Mouse (Mus musculus) common myeloid progenitor, adult 5-6 weeks (primary cell): ENCODE data around the gene Fmo4. TPM values are rescaled to one million over a fixed set of nuclear protein-coding genes. Genes with fewer than 3 reads are reported as not detected.

Source experiments
- ATAC-seq: replicated peaks from 2 replicates; pipeline ENCODE4 v1.8.0; 2016; ENCODE audit warnings: low read depth, mild to moderate bottlenecking, moderate TSS enrichment, inconsistent platforms; ENCODE audit not compliant: poor library complexity, severe bottlenecking
- total RNA-seq: library from RNA; stranded (forward); fragments of 200-1000, 187-1606 nt; gene quantifications from 2 replicates; pipeline ENCODE4 v1.2.3, GENCODE M21; 2017

The Fmo4 gene
- total RNA-seq, result not detected in 2 replicates

- ATAC-seq, result no peak
These were observed at the start of gene Fmo4 for GRCm38 (mm10) chr1:162813836-162814156. Gene Fmo4, minus strand, starts transcription at chr1:162813972.

DNA sequence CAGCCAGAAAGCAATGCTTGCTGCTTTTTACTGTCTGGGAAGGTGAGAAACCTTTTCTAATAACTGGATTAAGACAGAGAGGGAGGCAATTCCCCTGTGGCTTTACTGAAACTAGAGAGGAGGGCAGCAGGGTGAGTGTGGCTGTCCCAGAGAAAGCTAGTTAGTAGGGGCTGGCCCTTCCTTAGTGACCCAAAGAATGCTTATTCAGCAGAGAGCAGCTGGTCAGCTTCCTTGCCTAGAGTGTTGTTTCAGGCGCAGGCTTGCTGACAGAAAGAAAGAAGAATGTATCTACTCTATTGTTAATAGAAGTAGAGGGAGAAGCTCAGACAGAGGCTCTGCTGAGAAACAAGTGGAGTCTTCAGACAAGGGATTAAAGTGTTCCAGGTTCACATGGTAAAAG lies 48.6 kb upstream of the Fmo4 start:
- no peak for ATAC-seq

- no peak for ATAC-seq
These were observed 46.3 kb upstream of the Fmo4 start for GRCm38 (mm10) chr1:162859996-162860605.

- no peak for ATAC-seq
These were observed 45.8 kb upstream of the Fmo4 start for GRCm38 (mm10) chr1:162859545-162859976.

- ATAC-seq, result no peak
These were observed 45.0 kb upstream of the Fmo4 start for GRCm38 (mm10) chr1:162858748-162859130.

DNA sequence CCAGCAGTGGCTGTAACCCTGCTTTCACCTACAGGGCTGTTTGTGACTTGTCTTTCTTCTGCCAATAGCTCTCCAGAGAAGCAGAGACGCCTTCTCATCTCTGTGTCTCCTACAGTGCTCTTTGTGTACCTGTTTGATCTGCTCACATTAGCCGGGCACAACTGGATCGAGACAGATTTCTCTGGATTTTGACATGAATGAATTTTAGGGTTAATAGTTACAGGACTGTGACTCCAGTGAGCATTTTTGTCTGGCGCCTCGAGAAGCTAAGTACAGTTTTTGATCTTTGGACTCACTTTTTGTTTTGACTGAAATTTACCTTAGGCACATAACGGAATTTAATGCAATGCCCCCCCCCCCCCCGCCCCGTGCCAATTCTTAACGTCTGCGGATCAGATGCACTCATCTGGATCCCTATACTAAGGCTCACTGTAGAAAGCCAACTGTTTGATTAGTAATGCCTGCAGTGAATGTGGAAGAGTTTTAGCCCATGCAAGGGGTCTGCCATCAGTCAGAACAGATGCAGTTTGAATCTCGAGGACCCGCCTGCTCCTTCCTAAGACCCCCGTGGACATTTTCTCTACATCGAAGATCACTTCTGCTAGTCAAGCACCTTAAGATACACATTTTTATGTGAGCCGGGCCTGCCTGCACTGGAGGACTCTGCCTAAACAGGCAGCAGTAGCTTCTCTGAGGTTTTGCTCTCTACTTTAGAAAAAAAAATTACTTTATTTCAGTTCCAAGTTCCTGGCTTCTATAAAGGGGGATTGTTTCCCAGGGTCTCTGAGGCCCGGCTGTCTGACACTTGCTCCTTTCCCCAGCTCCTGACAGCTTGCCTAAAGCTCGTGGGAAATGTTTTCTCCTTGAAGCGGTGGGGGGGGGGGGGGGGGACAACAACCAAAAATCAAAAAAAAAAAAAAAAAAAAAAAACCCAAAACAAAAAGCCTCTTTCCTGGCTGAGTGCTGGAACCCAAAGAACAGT lies 44.3 kb upstream of the Fmo4 start:
- ATAC-seq, result no peak

- ATAC-seq, result no peak
These were observed 40.2 kb upstream of the Fmo4 start for GRCm38 (mm10) chr1:162853812-162854482.

DNA sequence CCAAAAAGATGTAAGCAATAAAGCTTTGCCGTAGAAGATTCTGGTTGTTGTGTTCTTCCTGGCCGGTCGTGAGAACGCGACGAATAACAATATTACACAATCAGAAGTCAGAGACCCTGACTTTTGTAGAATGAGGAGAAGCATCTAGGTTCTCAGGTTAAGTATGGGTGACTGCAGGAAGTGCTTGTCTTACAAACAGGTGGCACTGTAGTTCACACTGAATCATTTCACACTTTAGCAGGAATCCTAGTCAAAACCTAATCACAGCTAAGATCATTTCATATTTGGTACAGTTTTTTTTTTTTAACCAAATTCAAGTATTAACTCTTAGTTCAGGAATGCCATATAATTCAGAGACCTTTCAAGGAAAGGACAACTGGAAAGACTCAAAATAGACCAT lies 33.8 kb upstream of the Fmo4 start:
- ATAC-seq, result no peak

DNA sequence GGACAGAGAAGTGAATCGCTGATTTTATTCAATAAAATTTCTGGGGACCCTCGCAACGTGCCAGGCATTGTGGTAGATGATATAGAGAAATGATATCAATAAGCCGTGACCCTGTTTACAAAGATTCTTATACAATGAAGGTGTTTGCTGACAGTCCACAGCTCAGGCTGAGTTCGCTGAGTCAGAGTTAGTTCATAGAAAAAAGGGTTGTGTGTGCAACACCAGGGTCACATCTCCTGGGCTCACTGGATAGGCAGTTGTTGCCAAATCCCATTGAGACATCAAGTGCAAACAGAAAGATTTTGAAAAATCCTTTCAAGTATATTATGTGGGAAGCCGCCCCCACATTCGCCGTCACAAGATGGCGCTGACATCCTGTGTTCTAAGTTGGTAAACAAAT lies 26.4 kb upstream of the Fmo4 start:
- ATAC-seq, result no peak

- no peak for ATAC-seq
These were observed 25.2 kb upstream of the Fmo4 start for GRCm38 (mm10) chr1:162838976-162839375.

- no peak for ATAC-seq
These were observed 20.6 kb upstream of the Fmo4 start for GRCm38 (mm10) chr1:162834342-162834741.

DNA sequence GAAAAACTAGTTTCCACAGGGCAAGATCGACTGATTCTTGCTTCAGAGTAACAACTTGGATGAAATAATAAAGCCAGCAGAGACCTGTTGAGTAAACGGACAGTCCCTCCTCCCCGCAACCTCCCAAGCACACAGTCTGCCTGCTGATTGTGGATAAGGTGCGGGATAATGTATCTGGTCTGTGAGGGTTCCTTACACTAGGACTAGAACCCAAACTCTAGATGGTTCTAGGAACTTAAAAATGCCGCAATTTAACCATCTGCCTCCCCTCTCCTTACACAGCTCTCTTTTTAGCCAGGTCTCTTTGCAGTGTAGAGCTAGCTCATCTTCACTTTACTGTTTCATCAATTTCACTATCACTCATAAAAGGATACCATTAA lies 18.8 kb upstream of the Fmo4 start:
- no peak for ATAC-seq

DNA sequence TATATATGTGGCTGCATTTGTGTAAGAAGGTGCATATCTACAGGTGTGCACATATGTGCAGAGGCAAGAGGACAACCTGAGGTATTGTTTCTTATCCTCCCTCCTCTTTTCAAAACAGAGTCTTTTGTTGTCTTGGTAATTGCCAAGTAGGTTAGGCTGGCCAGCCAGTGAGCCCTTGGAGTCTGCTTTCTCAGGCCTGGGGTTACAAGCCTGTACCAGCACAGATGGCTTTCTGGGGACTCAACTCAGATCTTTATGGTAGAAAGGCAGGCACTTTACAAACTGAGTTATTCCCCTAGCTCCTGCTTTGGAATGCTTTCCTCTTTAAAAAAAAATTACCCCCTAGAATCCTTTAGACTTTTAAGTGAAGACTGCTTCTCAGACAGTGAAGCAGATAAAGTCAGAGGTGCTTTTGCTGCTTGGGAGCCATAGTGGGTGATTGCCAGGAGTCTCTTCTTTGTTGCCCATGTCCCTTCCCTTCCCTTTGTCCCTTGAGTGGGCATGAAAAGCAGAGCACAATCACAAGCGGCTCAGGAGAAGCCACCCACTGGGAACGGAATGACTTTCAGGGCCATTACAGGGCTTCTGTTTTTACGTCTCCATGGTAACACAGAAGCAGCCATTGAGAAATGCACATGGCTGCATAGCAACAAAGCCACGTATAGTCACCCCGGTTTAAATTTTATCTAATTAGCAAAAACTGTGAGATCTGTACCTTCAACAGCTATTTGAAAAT lies 18.2 kb upstream of the Fmo4 start:
- no peak for ATAC-seq

- ATAC-seq, result no peak
These were observed 5.5 kb upstream of the Fmo4 start for GRCm38 (mm10) chr1:162819280-162819679.

DNA sequence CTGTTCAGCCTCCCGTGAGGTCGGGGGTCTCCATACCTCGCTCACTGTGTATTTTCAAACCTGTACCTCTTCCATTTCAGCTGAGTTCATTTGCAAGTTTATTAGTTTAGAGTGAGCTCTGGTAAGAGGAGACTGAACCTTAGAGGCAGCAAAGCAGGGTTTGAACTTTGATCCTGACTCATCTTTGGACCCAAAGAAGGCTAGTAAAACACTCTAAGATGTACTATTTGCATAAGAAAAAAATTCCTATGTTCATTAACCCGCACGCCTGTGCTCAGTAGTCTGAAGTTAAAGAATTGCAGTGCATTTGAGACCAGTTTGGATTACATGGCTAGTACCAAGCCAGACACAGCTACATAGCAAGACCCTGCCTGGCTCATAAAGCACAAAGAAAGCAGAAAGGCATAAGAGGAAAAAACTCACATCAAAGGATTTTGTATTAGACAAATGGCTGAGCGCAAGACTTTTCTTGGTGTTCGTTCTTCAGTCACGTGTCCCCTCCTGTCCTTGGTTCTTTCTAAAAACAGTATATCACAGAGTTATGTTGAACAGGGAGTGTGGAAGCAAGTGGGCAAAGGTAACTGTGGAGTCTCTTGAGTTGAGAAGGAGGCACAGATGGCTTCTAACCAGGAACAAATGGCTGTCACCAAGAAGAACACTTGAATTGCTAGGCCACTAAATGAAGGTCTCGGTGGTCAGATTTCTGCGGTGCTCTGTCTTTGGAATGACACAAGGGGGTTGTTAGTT lies 1.8 kb upstream of the Fmo4 start:
- ATAC-seq, result no peak

DNA sequence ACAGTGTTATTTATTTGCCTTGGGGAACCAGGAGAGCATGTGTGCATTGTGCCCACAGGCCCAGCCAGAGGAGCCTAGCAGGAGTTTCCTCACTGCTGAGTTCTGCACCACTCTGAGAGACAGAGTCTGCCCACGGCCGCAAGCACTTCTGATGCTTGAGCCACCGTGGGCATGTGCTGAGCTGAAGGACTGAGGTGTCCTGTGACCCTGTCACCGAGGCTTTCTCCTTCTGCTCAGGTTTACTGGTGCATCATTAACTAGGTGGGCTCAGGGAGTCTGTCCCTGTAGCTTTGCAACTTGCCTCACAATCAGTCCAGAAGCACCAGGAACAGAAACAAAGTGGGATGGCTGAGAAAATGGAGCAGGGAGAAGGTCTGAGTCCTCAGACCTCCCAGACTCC lies 1.2 kb upstream of the Fmo4 start:
- ATAC-seq, result no peak

DNA sequence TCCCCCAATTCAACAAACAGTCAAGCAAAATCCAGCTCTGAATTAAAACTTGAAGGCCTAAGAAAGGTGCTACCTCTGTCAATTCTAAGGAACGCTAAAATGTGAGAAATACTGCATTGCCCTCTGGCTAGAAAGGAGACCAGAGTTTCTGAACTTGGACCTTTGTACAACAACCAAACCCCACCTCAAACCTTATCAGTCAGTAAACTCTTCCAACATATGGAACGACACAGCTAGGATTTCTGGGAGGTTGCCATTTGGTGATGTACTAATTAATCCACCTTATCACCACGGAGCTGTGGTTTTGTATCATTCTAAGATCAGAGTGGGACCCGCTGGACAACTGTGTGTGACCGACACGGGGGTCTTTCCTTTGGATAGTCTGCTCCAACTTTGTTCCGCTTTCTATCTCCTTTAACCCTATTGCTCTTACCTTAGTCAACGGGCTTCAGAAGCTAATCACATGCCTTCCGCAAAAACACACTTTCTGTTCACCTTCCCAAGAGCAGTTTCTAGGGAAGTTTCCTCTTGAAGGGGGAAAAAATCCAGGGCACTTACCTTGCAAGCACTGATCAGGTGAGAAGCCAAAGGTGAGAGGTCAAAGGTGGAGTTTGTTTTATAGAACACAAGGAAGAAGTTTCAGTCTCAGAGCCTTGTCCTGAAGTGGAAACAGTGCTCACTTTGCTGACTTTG lies 483 bp downstream of the Fmo4 start:
- no peak for ATAC-seq

- no peak for ATAC-seq
These were observed 5.2 kb downstream of the Fmo4 start for GRCm38 (mm10) chr1:162808541-162808940.

DNA sequence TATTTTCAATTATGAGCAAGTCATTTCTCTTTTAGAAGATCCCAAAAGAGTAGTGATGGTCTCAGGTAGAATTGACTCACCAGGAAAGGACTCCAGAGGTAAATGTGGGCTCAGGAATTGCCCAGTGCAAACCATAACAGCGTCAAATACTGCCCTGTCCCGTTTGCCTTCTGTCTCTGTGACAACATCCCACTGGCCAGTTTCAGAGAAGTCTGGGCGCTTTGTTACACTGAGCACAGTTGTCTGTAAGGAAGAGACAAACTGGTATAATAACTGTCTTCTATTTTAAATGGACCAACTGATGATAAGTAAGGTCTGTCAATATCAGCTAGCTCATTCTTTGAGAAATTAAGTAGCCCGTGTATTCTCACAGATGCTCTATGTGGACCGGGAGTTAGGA lies 6.3 kb downstream of the Fmo4 start:
- no peak for ATAC-seq
